In the genomic region with DNA sequence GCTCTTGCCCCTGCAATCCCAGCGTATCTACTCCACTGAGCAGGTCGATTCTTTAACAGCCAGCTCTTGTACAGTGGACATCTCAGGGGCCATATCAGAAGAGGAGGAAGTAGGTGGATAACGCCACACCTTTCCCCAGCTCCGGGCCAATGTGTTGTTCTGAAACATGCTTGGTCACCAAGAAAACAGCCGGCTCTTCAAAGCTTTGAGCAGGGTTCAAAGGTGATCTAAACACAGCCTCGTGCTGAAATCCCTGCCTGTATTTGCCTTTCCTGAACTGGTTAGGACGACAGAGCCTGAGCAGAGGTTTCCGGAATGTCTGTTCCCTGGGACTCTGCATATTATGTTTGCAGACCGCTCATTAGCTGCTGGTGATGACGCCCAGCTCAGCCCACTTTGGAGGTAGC, we compare ENCODE assay signal across 17 mouse cellular contexts. TPM values are rescaled to one million over a fixed set of nuclear protein-coding genes. Genes with fewer than 3 reads are reported as not detected.
DNase-seq lines count a peak whose midpoint lies in the region; ATAC-seq and TF ChIP-seq lines count a peak whose summit lies in the region.
"Had no signal": no experiment of that assay in that cellular context is flagged by ENCODE, and none has a peak within 500 bp of the region (broad histone marks: within the 10 kb centered on the region; RNA-seq: fewer than 3 reads in every experiment).

No protein-coding gene starts in this region.

- H3K4me1 ChIP-seq in intestine, postnatal 0 days (replicated peaks; ENCODE audit: control insufficient read depth, insufficient read depth, low read length) = no peaks in the 10 kb centered on the region; the same call in 1 of the 2 replicates
- peaks cover 10% of the 10 kb centered on the region; the same call in 1 of the 2 replicates for H3K4me1 ChIP-seq in liver, embryonic 15.5 days (replicated peaks)

- H3K4me2 ChIP-seq in intestine, postnatal 0 days (replicated peaks; ENCODE audit: low read depth) = no peak overlapping the region
- no peak overlapping the region for H3K4me2 ChIP-seq in liver, embryonic 15.5 days
- H3K4me2 ChIP-seq: hindbrain, embryonic 13.5 days; limb, embryonic 15.5 days had no signal

- peak overlapping the region; percentile 57; the same call in 1 of the 2 replicates for H3K27ac ChIP-seq in intestine, postnatal 0 days (ENCODE audit: low read depth, low read length)
- 0 out of 2 replicates have a peak overlapping the region, but pooled peaks have one; percentile 45 for H3K27ac ChIP-seq in liver, embryonic 15.5 days (replicated peaks)
- H3K27ac ChIP-seq: hindbrain, embryonic 13.5 days; limb, embryonic 15.5 days had no signal

- peak; percentile 96 for ATAC-seq in intestine, postnatal 0 days
- peak; percentile 75 for ATAC-seq in liver, embryonic 15.5 days (ENCODE audit: insufficient read depth)
- ATAC-seq: forebrain, embryonic 16.5 days had no signal

- H3K27me3 ChIP-seq in intestine, postnatal 0 days (replicated peaks; ENCODE audit: control insufficient read depth, insufficient read depth, low read length) = no peaks in the 10 kb centered on the region
- H3K27me3 ChIP-seq in liver, embryonic 15.5 days = no peaks in the 10 kb centered on the region
- H3K27me3 ChIP-seq: hindbrain, embryonic 13.5 days; limb, embryonic 15.5 days had no signal

- no peak overlapping the region for H3K9ac ChIP-seq in intestine, postnatal 0 days (ENCODE audit: low read depth, low read length)
- no peak overlapping the region for H3K9ac ChIP-seq in liver, embryonic 15.5 days
- H3K9ac ChIP-seq: hindbrain, embryonic 13.5 days; limb, embryonic 15.5 days had no signal

- no peak overlapping the region for H3K4me3 ChIP-seq in intestine, postnatal 0 days (ENCODE audit: low read depth, low read length)
- H3K4me3 ChIP-seq in liver, embryonic 15.5 days (replicated peaks) = no peak overlapping the region
- H3K4me3 ChIP-seq: hindbrain, embryonic 13.5 days; limb, embryonic 15.5 days had no signal

- no peaks in the 10 kb centered on the region for H3K9me3 ChIP-seq in intestine, postnatal 0 days (ENCODE audit: control insufficient read depth)
- no peaks in the 10 kb centered on the region for H3K9me3 ChIP-seq in liver, embryonic 15.5 days (replicated peaks)
- H3K9me3 ChIP-seq: hindbrain, embryonic 13.5 days; limb, embryonic 15.5 days had no signal

- no peak for TF ChIP-seq CTCF in intestine, postnatal 0 days (IDR thresholded peaks at IDR 0.05; ENCODE audit: low read depth)

- peak; percentile 25 for DNase-seq in lung, postnatal 10 days
- no peak for DNase-seq in lung, postnatal 14 days
- DNase-seq in layer of hippocampus, adult 11-12 months (ENCODE audit: low spot score) = no peak
- no peak for DNase-seq in ovary, postnatal 36 days (ENCODE audit: low spot score)
- no peak for DNase-seq in adrenal gland, postnatal 36 days
- DNase-seq: adrenal gland, postnatal 10 days; cerebellum, adult 9-11 months; embryo, embryonic 11 days; kidney, adult 8-10 months; retina, postnatal 1 day; thymus, postnatal 36 days had no signal

- WGBS in intestine, postnatal 0 days = 21% methylated on average over 10 of the region's 10 CpGs
- 52% methylated on average over 10 of the region's 10 CpGs for WGBS in liver, embryonic 15.5 days (ENCODE audit: insufficient replicate concordance)

- H3K36me3 ChIP-seq in intestine, postnatal 0 days (ENCODE audit: control insufficient read depth, insufficient read depth) = no peaks in the 10 kb centered on the region; the same call in 1 of the 2 replicates
- no peaks in the 10 kb centered on the region for H3K36me3 ChIP-seq in liver, embryonic 15.5 days (replicated peaks)
- H3K36me3 ChIP-seq: hindbrain, embryonic 13.5 days; limb, embryonic 15.5 days had no signal

RNA-seq across cellular contexts. Expression of gene Plbd1, which starts 14.3 kb away (rescaled TPM):
- polyA plus RNA-seq in intestine, postnatal 0 days (2015; fragmentation: Nextera tagmentation; extraction: Ambion mirVana) = 108 and 116 TPM in 2 replicates
- 12.1 and 15.0 TPM in 2 replicates for polyA plus RNA-seq in liver, embryonic 15.5 days (2015; fragmentation: Nextera tagmentation; extraction: Ambion mirVana)
- 10 to 100 TPM; 30.8 to 37.9 TPM for total RNA-seq in adrenal gland, postnatal 36 days (2021)
- polyA plus RNA-seq: C2C12 had no signal
